In genomic region chr7:16635116-16635515, GRCm38 (mm10) we compare ENCODE assay signal across 27 mouse cellular contexts. TPM values are rescaled to one million over a fixed set of nuclear protein-coding genes. Genes with fewer than 3 reads are reported as not detected.
"Had no signal": no experiment of that assay in that cellular context is flagged by ENCODE, and none has a peak within 500 bp of the region (broad histone marks: within the 10 kb centered on the region; RNA-seq: fewer than 3 reads in every experiment).

No protein-coding gene starts in this region.

- H3K9me3 ChIP-seq: liver, embryonic 13.5 days; stomach, embryonic 15.5 days had no signal

- H3K27me3 ChIP-seq: liver, embryonic 13.5 days; stomach, embryonic 15.5 days had no signal

- H3K9ac ChIP-seq: liver, embryonic 13.5 days; stomach, embryonic 15.5 days had no signal

- H3K4me1 ChIP-seq: liver, embryonic 13.5 days; stomach, embryonic 15.5 days had no signal

- H3K27ac ChIP-seq: layer of hippocampus, adult 2 months; left cerebral cortex, adult 2 months; liver, embryonic 13.5 days; stomach, embryonic 15.5 days had no signal

- H3K36me3 ChIP-seq: liver, embryonic 13.5 days; stomach, embryonic 15.5 days had no signal

- H3K4me2 ChIP-seq: liver, embryonic 13.5 days; midbrain, embryonic 11.5 days; stomach, embryonic 15.5 days had no signal

- DNase-seq: kidney, postnatal 25 days; layer of hippocampus, adult 9-11 months; layer of hippocampus, postnatal 36 days; liver, embryonic 13.5 days; lung, adult 2 months; lung, postnatal 14 days; lung, postnatal 4 days; midbrain, embryonic 14.5 days; thymus, postnatal 25 days had no signal

- H3K4me3 ChIP-seq: layer of hippocampus, adult 2 months; left cerebral cortex, adult 2 months; liver, embryonic 13.5 days; stomach, embryonic 15.5 days had no signal

RNA-seq across cellular contexts. Expression of gene Ceacam15, which starts 40.4 kb away (rescaled TPM):
- total RNA-seq: layer of hippocampus, adult 2 months; layer of hippocampus, postnatal 36 days; left cerebral cortex, adult 2 months; left cerebral cortex, postnatal 10 days; left cerebral cortex, postnatal 36 days; liver, adult 2 months; megakaryocyte progenitor cell, adult 5-6 weeks; megakaryocyte-erythroid progenitor cell, adult 5-6 weeks; midbrain, postnatal 0 days had no signal
- polyA plus RNA-seq: kidney, embryonic 16.5 days; large intestine, adult 2 months; limb, embryonic 11.5 days; limb, embryonic 14.5 days; liver, adult 2 months; liver, embryonic 13.5 days; liver, embryonic 16.5 days; lung, adult 2 months; lung, embryonic 16.5 days; midbrain, embryonic 11.5 days; midbrain, embryonic 14.5 days; midbrain, postnatal 0 days; neural tube, embryonic 11.5 days; neural tube, embryonic 14.5 days; stomach, embryonic 15.5 days had no signal
